8 mouse cellular contexts compared by ENCODE assay signal in genomic region chr11:100295308-100295707, GRCm38 (mm10). TPM values are rescaled to one million over a fixed set of nuclear protein-coding genes. Genes with fewer than 3 reads are reported as not detected.
DNase-seq lines count a peak whose midpoint lies in the region; ATAC-seq lines count a peak whose summit lies in the region.

No protein-coding gene starts in this region.

- H3K4me1 ChIP-seq in hindbrain, embryonic 16.5 days (ENCODE audit: control insufficient read depth, insufficient read depth, low read depth, low read length) = peaks cover 2% of the 10 kb centered on the region; the same call in 1 of the 2 replicates
- no peaks in the 10 kb centered on the region for H3K4me1 ChIP-seq in midbrain, embryonic 11.5 days (ENCODE audit: control insufficient read depth, insufficient read depth, low read length)

- peak; percentile 90 for DNase-seq in R1 (ENCODE audit: low read depth, low spot score)
- peak; percentile 59 for DNase-seq in cerebellum, adult 9-11 months
- peak; percentile 77 to 83 for DNase-seq in frontal cortex, postnatal 25 days (ENCODE audit: low spot score in 2 of 2)
- peak; percentile 66 to 74 for DNase-seq in layer of hippocampus, postnatal 36 days
- peak; percentile 98 for DNase-seq in midbrain, embryonic 11.5 days (ENCODE audit: low spot score, missing footprints)
- DNase-seq in right cerebral cortex, postnatal 36 days (ENCODE audit: low spot score in 2 of 2) = peak; percentile 39 to 57
- peak; percentile 91 for DNase-seq in urinary bladder, postnatal 25 days (ENCODE audit: low spot score)

- H3K27me3 ChIP-seq in hindbrain, embryonic 16.5 days (replicated peaks; ENCODE audit: control insufficient read depth, insufficient read depth, low read length) = no peaks in the 10 kb centered on the region
- no peaks in the 10 kb centered on the region for H3K27me3 ChIP-seq in midbrain, embryonic 11.5 days (ENCODE audit: control insufficient read depth, insufficient read depth, low read length)

- H3K27ac ChIP-seq in hindbrain, embryonic 16.5 days (ENCODE audit: low read depth, low read length) = no peak overlapping the region
- H3K27ac ChIP-seq in midbrain, embryonic 11.5 days (ENCODE audit: low read depth, low read length) = no peak overlapping the region

- no peak overlapping the region for H3K4me3 ChIP-seq in hindbrain, embryonic 16.5 days (ENCODE audit: low read length)
- H3K4me3 ChIP-seq in midbrain, embryonic 11.5 days (ENCODE audit: low read depth, low read length) = no peak overlapping the region

- 5% methylated on average over 10 of the region's 10 CpGs for WGBS in hindbrain, embryonic 16.5 days
- WGBS in midbrain, embryonic 11.5 days = 5% methylated on average over 10 of the region's 10 CpGs

- H3K36me3 ChIP-seq in hindbrain, embryonic 16.5 days (ENCODE audit: control insufficient read depth, insufficient read depth, low read length) = no peaks in the 10 kb centered on the region
- H3K36me3 ChIP-seq in midbrain, embryonic 11.5 days (ENCODE audit: control insufficient read depth, insufficient read depth, low read length) = no peaks in the 10 kb centered on the region

- H3K4me2 ChIP-seq in hindbrain, embryonic 16.5 days (ENCODE audit: low read length) = peak overlapping the region; percentile 27
- no peak overlapping the region for H3K4me2 ChIP-seq in midbrain, embryonic 11.5 days

- H3K9ac ChIP-seq in hindbrain, embryonic 16.5 days (ENCODE audit: low read depth, low read length) = 0 out of 2 replicates have a peak overlapping the region, but pooled peaks have one; percentile 42
- H3K9ac ChIP-seq in midbrain, embryonic 11.5 days (ENCODE audit: low read length) = no peak overlapping the region

- no peaks in the 10 kb centered on the region for H3K9me3 ChIP-seq in hindbrain, embryonic 16.5 days (ENCODE audit: control insufficient read depth, low read length)
- H3K9me3 ChIP-seq in midbrain, embryonic 11.5 days (ENCODE audit: control insufficient read depth, low read length) = no peaks in the 10 kb centered on the region

- ATAC-seq in hindbrain, embryonic 16.5 days = peak; percentile 53
- peak; percentile 40; the same call in 1 of the 2 replicates for ATAC-seq in midbrain, embryonic 11.5 days (ENCODE audit: low FRiP score)

RNA-seq across cellular contexts. Expression of gene Eif1, which starts 24.4 kb away (rescaled TPM):
- polyA plus RNA-seq in hindbrain, embryonic 16.5 days (2015; fragmentation: Nextera tagmentation; extraction: Ambion mirVana) = 1,208 and 1,248 TPM in 2 replicates
- 100 to 1,000 TPM; 775 to 777 TPM for total RNA-seq in layer of hippocampus, postnatal 36 days (2021)
- polyA plus RNA-seq in midbrain, embryonic 11.5 days (2014; fragmentation: Nextera tagmentation; extraction: Ambion mirVana) = 1,701 and 1,853 TPM in 2 replicates

RNA-seq across cellular contexts. Expression of gene Krt42, which starts 25.6 kb away (rescaled TPM):
- polyA plus RNA-seq in hindbrain, embryonic 16.5 days (2015; fragmentation: Nextera tagmentation; extraction: Ambion mirVana) = not detected in 2 replicates
- total RNA-seq in layer of hippocampus, postnatal 36 days (2021) = not detected
- polyA plus RNA-seq in midbrain, embryonic 11.5 days (2014; fragmentation: Nextera tagmentation; extraction: Ambion mirVana) = not detected in 2 replicates

RNA-seq across cellular contexts. Expression of gene Krt17, which starts 34.5 kb away (rescaled TPM):
- polyA plus RNA-seq in hindbrain, embryonic 16.5 days (2015; fragmentation: Nextera tagmentation; extraction: Ambion mirVana) = 0.36 and 0.70 TPM in 2 replicates
- not detected for total RNA-seq in layer of hippocampus, postnatal 36 days (2021)
- polyA plus RNA-seq in midbrain, embryonic 11.5 days (2014; fragmentation: Nextera tagmentation; extraction: Ambion mirVana) = 0.21 TPM in 1 of 2 replicates, not detected in the other

RNA-seq across cellular contexts. Expression of gene Gast, which starts 38.9 kb away (rescaled TPM):
- 0.52 TPM in 1 of 2 replicates, not detected in the other for polyA plus RNA-seq in hindbrain, embryonic 16.5 days (2015; fragmentation: Nextera tagmentation; extraction: Ambion mirVana)
- not detected for total RNA-seq in layer of hippocampus, postnatal 36 days (2021)
- polyA plus RNA-seq in midbrain, embryonic 11.5 days (2014; fragmentation: Nextera tagmentation; extraction: Ambion mirVana) = 0.68 and 0.79 TPM in 2 replicates

RNA-seq across cellular contexts. Expression of gene Krt16, which starts 46.6 kb away (rescaled TPM):
- polyA plus RNA-seq in hindbrain, embryonic 16.5 days (2015; fragmentation: Nextera tagmentation; extraction: Ambion mirVana) = not detected in 2 replicates
- total RNA-seq in layer of hippocampus, postnatal 36 days (2021) = not detected
- not detected in 2 replicates for polyA plus RNA-seq in midbrain, embryonic 11.5 days (2014; fragmentation: Nextera tagmentation; extraction: Ambion mirVana)

Comparison
In these comparisons a context has a peak if more than half of its experiments do, and no peak if none do; other contexts are left out.
1. DNase-seq: peak in every context shown above with its lines; median percentile 98 in midbrain, embryonic 11.5 days; 91 in urinary bladder, postnatal 25 days; 90 in R1; 80 in frontal cortex, postnatal 25 days; 70 in layer of hippocampus, postnatal 36 days; 59 in cerebellum, adult 9-11 months; 48 in right cerebral cortex, postnatal 36 days.